Mouse (Mus musculus) liver, embryonic 11.5 days (tissue): Measurements from ENCODE around the gene Ddhd1. TPM values are rescaled to one million over a fixed set of nuclear protein-coding genes. Genes with fewer than 3 reads are reported as not detected.
"Not testable (repeated sequence)": the region's sequence is repeated elsewhere in the genome, so short reads cannot be mapped to it uniquely, and the experiment has no call there.

ENCODE experiments used
- ATAC-seq: fragments of 200-750 bp; cut with Nextera tagmentation; replicated peaks from 2 replicates; pipeline ENCODE4 v1.8.0; 2017; ENCODE audit warnings: moderate number of reproducible peaks, mild to moderate bottlenecking, moderate TSS enrichment, moderate library complexity; ENCODE audit not compliant: low FRiP score
- DNase-seq: peaks from one replicate; pipeline ENCODE4 v3.0.0-alpha.2; 2017; ENCODE audit warnings: low spot score
- H3K27ac ChIP-seq: fragments of 300-500 bp; sonication (generic); 2 replicates; pipeline ENCODE4 v1.5.1; 2014; ENCODE audit warnings: mild to moderate bottlenecking, low read depth, low read length, control low read depth
- H3K27me3 ChIP-seq: fragments of 300-500 bp; sonication (generic); replicated peaks from 2 replicates; pipeline ENCODE4 v1.6.1; 2014; ENCODE audit warnings: low read length, mixed read lengths; ENCODE audit not compliant: control insufficient read depth, insufficient read depth
- H3K36me3 ChIP-seq: fragments of 300-500 bp; sonication (generic); 2 replicates; pipeline ENCODE4 v1.6.1; 2014; ENCODE audit warnings: mild to moderate bottlenecking, low read length, moderate library complexity, mixed read lengths; ENCODE audit not compliant: control insufficient read depth, insufficient read depth
- H3K4me1 ChIP-seq: fragments of 300-500 bp; sonication (generic); replicated peaks from 2 replicates; pipeline ENCODE4 v1.6.1; 2014; ENCODE audit warnings: low read length, mixed read lengths; ENCODE audit not compliant: control insufficient read depth, insufficient read depth
- H3K4me2 ChIP-seq: fragments of 300-500 bp; sonication (generic); 2 replicates; pipeline ENCODE4 v1.6.1; 2014; ENCODE audit warnings: mild to moderate bottlenecking, control low read depth, moderate library complexity
- H3K4me3 ChIP-seq: fragments of 300-500 bp; sonication (generic); 2 replicates; pipeline ENCODE4 v1.5.1; 2014; ENCODE audit warnings: low read depth, low read length, control low read depth
- H3K9ac ChIP-seq: fragments of 300-500 bp; sonication (generic); 2 replicates; pipeline ENCODE4 v1.6.1; 2014; ENCODE audit warnings: low read depth, low read length, control low read depth
- H3K9me3 ChIP-seq: fragments of 300-500 bp; sonication (generic); 2 replicates; pipeline ENCODE4 v1.6.1; 2016; ENCODE audit warnings: low read length, inconsistent platforms, mixed read lengths; ENCODE audit not compliant: control insufficient read depth
- WGBS: fragments of 180-500 bp; shearing (Covaris S2); extraction: QIAGEN DNeasy Blood & Tissue Kit; methylation state at CpG from one replicate; pipeline ENCODE4 v1.1.7; 2014; 5-methylcytosine and 5-hydroxymethylcytosine counted together
- polyA plus RNA-seq: library from polyadenylated mRNA; unstranded; fragments of >200 nt; fragmentation: Nextera tagmentation; extraction: Ambion mirVana; gene quantifications from 2 replicates; pipeline ENCODE4 v1.2.1, GENCODE M21; 2014

The Ddhd1 gene
- polyA plus RNA-seq, 1 experiment from 2014 or later, result 11.1 TPM

DNA sequence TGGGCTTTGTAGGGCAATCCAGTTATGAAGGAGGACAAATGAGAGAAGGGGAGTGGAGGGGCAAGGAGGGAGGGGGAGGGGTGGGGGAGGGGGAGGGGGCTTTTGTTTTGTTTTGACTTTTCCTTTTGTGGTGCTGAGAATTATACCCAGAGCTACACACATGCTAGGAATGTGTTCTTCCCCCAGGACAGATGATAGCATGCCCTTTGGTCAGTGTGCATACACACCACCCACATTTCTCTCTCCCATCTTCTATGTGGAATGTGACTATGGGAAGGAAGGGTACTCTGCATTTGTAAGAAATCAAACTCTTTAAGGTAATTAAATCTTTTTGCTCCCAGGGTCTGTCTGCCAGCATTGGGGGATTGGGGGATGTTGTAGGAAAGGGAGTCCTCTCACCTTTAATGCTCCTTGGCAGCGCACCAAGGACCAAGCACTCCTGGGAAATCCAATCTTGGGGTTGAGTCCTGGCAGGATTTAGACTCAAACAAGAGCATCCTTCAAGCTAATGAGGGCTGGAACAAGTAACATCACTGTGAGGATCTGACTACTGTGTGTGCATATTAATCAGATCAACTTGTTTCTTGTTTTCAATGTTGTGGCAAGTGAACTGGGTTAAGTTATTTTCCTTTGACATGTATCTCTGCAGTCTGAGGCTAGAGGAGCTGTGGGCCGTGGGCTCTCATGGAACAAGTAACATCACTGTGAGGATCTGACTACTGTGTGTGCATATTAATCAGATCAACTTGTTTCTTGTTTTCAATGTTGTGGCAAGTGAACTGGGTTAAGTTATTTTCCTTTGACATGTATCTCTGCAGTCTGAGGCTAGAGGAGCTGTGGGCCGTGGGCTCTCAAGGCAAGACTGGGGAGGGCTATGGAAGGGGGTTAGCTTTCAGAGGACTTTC lies 76.8 kb downstream of the Ddhd1 start:
- H3K4me1 ChIP-seq, H3K4me2 ChIP-seq, H3K9me3 ChIP-seq, ATAC-seq, H3K27me3 ChIP-seq, H3K27ac ChIP-seq, H3K36me3 ChIP-seq, H3K4me3 ChIP-seq, DNase-seq, H3K9ac ChIP-seq: not testable (repeated sequence)
- 84% methylated on average over 3 of the region's 3 CpGs for whole genome bisulfite sequencing

DNA sequence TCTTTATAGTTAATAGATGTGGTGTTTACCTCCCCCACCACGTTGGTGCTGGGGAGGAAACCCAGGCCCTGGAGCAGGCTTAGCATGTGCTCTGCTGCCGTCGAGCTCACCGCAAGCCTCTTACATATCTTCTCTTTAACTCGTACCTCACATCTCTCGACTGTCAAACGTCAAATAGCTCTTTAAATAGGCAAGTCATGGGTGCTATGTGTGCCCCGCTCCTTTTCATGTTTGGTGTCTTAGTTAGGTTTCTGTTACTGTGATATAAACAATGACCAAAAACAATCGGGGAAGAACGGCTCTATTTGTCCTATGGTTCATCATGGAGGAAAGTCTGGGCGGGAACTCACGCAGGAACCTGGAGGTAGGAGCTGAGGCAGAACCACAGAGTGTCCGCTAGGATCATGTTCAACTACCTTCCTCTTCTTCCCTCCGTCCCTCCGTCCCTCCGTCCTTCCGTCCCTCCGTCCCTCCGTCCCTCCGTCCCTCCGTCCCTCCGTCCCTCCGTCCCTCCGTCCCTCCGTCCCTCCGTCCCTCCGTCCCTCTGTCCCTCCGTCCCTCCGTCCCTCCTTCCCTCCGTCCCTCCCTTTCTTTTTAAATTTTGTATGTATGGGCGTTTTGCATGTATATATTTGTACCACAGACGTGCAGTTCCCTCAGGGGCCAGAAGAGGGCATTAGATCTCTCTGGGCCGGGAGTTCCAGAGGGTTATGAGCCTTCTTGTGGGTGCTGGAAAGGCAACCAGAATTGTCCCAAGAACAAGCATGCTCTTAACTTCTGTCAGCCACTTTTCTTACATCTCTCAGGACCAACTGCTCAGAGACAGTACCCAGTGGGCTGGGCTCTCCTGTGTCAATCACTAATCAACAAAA lies 91.6 kb downstream of the Ddhd1 start:
- H3K27ac ChIP-seq, result no peak overlapping the region
- H3K9me3 ChIP-seq, result no peaks in the 10 kb centered on the region
- DNase-seq (peak; percentile 71), ATAC-seq (no peak; the same call in 1 of the 2 replicates)
- no peaks in the 10 kb centered on the region for H3K4me1 ChIP-seq
- H3K4me3 ChIP-seq, result peak overlapping the region; percentile 37
- peak overlapping the region; percentile 44 for H3K9ac ChIP-seq
- H3K36me3 ChIP-seq, result no peaks in the 10 kb centered on the region
- H3K4me2 ChIP-seq, result peak overlapping the region; percentile 61
- WGBS, result 16% methylated on average over 33 of the region's 33 CpGs
- H3K27me3 ChIP-seq, result no peaks in the 10 kb centered on the region

DNA sequence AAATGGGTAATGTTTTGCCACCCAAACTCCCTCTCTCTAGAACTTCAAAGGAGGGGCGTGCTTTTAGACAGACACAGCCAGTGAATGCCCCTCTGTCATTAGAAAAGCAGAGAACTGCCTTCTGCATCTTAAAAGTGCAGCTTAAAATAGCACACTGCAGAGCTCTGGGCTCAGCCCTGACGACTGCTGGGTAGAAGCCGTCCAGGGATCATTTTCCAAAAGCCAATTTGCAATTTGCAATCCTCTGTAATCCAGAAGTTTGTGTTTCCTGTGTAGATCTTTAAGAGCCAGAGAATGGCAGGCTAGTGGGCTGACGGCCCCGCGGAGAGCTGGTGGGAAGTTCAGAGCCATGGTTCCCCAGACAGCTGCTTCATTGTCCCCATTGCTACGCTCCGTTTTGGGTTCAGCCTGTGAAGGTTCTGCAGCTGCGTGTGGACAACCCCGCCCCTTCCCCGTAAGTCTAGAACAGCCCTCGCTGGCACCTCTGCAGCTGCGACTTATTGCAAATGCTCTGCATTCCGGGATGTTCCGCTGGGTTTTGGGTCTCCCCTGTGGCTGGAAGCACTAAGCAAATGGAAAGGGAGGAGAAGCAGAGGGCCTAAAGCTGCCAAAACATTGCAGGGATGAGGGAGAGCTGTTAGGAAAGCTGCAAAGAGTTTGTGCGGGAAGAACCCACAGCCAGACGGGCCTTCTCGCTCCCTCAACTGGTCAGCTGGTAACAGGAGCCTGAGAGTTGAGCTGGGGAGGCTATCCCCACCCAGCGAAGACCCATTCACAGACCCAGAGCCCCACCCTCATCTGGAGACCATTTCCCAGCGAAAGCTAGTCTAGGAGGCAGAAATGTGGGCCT lies 92.5 kb downstream of the Ddhd1 start:
- Histone ChIP-seq H3K27me3 (no peaks in the 10 kb centered on the region), H3K27ac (no peak overlapping the region), H3K36me3 (no peaks in the 10 kb centered on the region), H3K4me3 (no peak overlapping the region), H3K4me1 (no peaks in the 10 kb centered on the region), H3K9ac (no peak overlapping the region), H3K9me3 (no peaks in the 10 kb centered on the region), H3K4me2 (peak overlapping the region; percentile 61)
- WGBS, result 21% methylated on average over 20 of the region's 20 CpGs
- ATAC-seq, result 0 out of 2 replicates have a peak, but pooled peaks have one; percentile 15
- peak; percentile 41 for DNase-seq

DNA sequence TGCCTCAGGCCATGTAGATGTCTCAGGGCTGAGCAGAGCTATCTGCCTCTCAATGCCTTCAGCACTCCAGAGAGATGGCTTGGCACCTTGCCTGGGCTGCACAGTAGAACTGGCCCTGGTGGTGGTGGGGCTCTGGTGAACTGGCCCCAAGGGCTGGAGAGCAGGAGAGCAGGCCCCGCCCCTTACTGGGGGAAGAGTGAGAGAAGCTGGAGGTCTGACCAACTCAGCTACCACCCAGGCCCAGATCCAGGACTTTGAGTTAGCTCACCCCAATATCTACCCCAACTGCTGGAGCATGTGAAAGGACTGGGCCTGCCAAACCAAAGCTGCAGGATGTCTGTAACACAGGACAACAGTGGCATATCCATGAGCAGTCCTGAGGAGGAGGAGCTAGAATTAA lies 94.4 kb downstream of the Ddhd1 start:
- no peaks in the 10 kb centered on the region for H3K27me3 ChIP-seq
- DNase-seq, result no peak
- H3K4me1 ChIP-seq, result no peaks in the 10 kb centered on the region
- no peaks in the 10 kb centered on the region for H3K36me3 ChIP-seq
- H3K9ac ChIP-seq, result no peak overlapping the region
- no peak overlapping the region for H3K4me2 ChIP-seq
- no peak; the same call in 1 of the 2 replicates for ATAC-seq
- no peak overlapping the region for H3K4me3 ChIP-seq
- no peaks in the 10 kb centered on the region for H3K9me3 ChIP-seq
- WGBS, result 82% methylated on average over 1 of the region's 1 CpGs
- H3K27ac ChIP-seq, result no peak overlapping the region

DNA sequence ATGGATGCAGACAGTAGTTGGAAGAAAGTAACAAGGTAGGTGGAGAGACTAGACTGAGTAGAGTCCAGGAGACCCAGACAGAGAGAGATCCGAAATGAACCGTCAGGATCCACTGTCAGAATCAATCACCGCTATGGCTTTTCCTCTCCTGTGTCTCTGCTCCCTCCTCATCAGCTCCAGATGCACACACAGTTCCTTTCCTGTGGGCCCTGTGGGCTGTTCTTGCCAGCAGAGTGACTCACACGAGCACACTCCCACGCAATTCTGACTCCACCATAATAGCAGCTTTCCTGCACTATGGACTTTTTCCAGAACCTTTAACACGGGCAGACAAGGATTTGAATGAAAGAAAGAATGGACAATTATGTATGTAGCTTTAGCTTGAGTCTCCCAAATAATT lies 96.3 kb downstream of the Ddhd1 start:
- Histone ChIP-seq H3K9ac (no peak overlapping the region), H3K4me1 (no peaks in the 10 kb centered on the region), H3K36me3 (no peaks in the 10 kb centered on the region), H3K9me3 (no peaks in the 10 kb centered on the region), H3K4me2 (no peak overlapping the region), H3K4me3 (no peak overlapping the region), H3K27ac (no peak overlapping the region), H3K27me3 (no peaks in the 10 kb centered on the region)
- 78% methylated on average over 6 of the region's 6 CpGs for WGBS
- ATAC-seq (no peak), DNase-seq (no peak)

DNA sequence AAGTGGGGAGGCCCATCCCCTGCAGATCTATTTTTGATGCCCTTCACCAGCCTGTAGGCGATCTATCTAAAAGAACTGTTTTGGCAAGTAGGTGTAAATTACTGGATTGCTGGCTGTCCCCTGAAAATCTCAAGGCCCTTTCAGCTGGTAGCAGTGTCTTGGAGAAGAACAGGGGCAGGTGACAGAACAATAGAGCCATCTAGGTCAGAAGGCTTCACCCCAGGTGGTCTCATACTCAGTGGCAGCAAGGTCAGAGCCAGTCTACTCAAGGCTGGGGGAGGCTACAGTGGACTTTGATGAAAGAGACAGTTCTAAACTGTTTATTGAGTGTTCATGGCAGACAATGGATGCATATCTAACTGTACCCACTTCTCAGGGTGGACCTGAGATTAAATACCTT lies 98.9 kb downstream of the Ddhd1 start:
- Histone ChIP-seq H3K36me3 (no peaks in the 10 kb centered on the region), H3K27me3 (no peaks in the 10 kb centered on the region), H3K4me1 (no peaks in the 10 kb centered on the region), H3K4me3 (no peak overlapping the region), H3K9ac (no peak overlapping the region), H3K27ac (no peak overlapping the region), H3K9me3 (no peaks in the 10 kb centered on the region), H3K4me2 (no peak overlapping the region)
- WGBS, result 93% methylated on average over 1 of the region's 1 CpGs
- DNase-seq (no peak), ATAC-seq (no peak)

DNA sequence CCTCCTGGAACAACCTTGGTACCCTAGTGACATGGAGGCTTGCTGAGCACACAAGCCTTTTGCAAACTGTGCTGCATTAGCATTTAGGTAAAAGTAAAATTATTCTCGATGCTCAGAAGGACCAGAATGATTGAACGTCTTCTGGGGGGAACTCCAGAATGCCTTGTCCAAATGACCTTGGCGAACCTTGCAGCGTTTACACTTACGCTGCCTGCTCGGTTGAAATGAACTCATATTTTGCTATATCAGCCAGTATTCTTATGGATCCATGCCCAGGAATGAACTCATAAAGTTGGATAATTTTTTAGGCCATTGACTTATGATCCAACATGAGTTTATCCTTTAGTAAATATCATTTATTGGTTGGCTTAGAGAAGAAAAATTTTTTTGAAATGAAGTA lies 103.6 kb downstream of the Ddhd1 start:
- no peaks in the 10 kb centered on the region for H3K36me3 ChIP-seq
- ATAC-seq (no peak), DNase-seq (no peak)
- 85% methylated on average over 6 of the region's 6 CpGs for WGBS
- H3K9me3 ChIP-seq, result no peaks in the 10 kb centered on the region
- H3K4me3 ChIP-seq, result no peak overlapping the region
- H3K9ac ChIP-seq, result no peak overlapping the region
- no peaks in the 10 kb centered on the region for H3K27me3 ChIP-seq
- no peaks in the 10 kb centered on the region for H3K4me1 ChIP-seq
- H3K4me2 ChIP-seq, result no peak overlapping the region
- no peak overlapping the region for H3K27ac ChIP-seq

DNA sequence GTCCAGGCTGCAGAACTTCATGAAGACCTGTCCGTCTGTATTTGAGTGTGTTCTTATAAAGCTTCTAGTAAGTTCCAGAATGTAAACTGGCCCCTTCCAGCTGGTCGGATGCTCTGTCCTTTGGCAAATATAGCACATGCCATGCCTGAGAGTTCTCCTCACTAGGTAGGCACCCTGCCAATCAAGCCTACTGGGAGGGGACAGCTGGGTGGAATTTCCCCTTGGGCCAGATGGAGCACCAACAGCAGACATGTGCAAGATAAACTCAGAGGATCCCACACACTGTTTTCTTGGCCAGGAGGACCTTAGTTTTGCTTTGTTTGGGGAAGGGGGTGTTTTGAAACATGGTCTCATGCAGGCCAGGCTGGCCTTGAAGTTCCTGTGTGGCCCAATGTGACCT lies 104.1 kb downstream of the Ddhd1 start:
- no peaks in the 10 kb centered on the region for H3K27me3 ChIP-seq
- no peaks in the 10 kb centered on the region for H3K36me3 ChIP-seq
- ATAC-seq, result no peak
- DNase-seq, result no peak
- no peak overlapping the region for H3K4me3 ChIP-seq
- H3K4me2 ChIP-seq, result no peak overlapping the region
- no peaks in the 10 kb centered on the region for H3K4me1 ChIP-seq
- H3K9me3 ChIP-seq, result no peaks in the 10 kb centered on the region
- H3K27ac ChIP-seq, result no peak overlapping the region
- 74% methylated on average over 2 of the region's 2 CpGs for WGBS
- H3K9ac ChIP-seq, result no peak overlapping the region
